Mouse (Mus musculus): ENCODE results near the gene Prr5.

The Prr5 gene

DNA sequence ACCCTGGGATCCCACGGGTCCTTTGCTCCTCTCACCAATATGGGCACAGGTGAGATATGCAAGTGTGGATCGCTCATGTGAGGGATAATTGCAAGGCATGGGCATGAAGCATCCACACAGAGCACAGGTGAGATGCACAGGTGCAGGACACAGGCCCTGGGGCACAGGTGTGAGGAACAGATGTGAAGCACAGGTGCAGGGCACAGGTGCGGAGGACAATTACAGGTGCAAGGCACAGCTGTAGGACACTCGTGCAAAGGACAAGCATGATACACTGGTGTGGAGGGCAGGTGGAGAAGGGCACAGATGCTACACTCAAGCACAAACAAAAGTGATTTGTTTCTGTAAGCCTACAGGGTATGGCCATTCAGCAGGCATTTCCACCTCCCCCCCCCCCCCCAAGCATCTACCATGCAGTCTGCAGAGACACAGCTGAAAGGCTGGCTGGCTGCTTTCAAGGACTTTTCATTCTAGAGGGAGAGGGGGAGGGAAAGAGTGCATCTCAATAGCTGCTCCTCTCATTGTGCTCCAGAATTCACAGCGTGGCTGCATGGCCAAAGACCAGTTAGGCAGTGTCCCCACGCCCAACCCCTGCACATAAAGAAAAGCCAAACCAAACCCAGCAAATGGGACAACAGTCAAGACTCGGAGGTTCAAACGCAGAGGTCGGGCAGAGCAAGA is 11.9 kb upstream of the Prr5 start:
- no peak for DNase-seq (ENCODE audit: low spot score in 2 of 2)

DNA sequence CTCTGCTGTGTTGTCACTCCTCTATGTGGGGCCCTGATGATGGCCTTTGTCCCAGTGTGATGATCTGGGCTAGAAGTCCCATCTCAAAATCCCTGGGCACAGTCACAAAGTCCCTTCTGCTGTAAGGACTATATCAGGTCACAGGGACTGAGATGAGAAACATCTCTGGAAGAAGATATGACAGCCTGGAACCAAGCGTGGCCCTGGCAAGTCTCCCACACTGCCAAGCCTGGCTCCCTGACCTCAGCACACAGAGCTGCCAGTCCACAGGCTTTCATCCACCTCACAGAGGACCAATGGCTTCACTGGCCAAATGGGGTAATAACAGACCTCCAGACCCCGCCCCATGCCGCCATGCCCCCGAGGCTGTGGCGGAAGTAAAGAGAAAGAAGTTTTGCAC is 10.8 kb upstream of the Prr5 start:
- no peak for DNase-seq (ENCODE audit: low spot score in 2 of 2)

DNA sequence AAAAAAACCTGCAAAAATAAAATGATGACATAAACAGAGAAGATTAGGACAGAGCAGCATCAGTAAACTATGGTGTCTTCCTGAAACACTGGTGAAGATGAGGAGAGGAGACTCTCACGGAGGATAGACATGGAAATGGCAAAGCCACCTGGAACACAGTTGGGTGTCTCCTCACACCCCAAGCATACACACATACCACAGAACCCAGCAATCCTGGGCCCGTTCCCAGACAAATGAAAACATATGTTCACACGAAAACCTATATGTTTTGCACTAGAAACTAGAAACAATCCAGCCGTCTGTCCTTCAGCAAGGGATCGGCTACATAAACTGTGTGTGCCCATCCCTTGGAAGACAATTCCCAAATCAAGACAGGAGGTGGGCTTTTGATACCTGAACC is 9.6 kb upstream of the Prr5 start:
- no peak for DNase-seq (ENCODE audit: low spot score in 2 of 2)

DNA sequence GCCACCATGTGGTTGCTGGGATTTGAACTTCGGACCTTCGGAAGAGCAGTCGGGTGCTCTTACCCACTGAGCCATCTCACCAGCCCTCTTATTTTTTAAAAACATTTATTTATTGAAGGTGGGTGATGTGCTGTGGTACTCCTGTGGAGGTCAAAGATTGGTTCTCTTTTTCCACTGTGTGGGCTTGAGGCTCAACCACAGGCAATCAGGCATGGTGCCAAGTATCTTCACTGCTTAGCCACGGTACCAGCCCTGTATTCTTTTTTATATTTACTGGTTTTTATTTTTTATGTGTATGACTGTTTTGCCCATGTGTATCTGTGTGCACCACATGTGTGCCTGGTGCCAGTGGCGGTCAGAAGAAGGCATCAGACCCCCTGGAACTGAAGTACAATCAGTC is 8.1 kb upstream of the Prr5 start:
- no peak for DNase-seq (ENCODE audit: low spot score in 2 of 2)

DNA sequence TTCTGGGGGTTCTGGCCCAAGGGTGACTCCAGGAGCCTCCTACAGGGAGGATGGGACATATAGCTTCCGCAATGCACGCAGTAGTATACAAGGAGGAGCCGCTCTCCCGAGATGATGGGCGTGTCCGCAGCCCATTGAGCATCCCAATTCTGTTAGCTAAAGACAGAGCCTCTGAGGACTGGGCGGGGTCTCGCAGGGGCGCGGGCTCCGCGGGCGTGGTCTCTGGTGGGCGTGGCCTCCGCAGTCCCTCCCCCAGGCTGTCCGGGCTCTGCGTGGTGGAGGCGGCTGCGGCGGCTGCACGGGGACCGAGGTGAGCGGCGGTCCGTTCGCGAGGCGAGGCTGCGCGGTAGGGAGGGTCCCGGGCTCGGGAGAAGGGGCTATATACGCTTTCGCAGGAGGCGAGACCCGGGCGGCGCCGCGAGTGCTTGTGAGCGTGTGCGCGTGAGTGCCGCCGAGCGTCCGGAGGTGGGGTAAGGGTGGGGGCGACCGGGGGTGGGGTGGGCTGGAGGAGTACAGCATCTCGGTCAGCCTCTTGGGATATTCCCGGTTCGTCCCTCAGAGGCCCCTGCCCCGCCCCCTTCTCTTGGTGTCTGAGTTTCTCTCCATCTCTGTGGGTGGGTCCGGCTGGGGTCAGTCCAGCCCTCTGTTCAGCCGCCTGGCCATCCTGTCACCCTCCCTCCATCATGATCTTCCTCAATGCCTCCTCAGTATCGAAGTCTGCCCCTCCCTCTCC is 6.3 kb upstream of the Prr5 start:
- DNase-seq (ENCODE audit: low spot score in 2 of 2), result no peak

DNA sequence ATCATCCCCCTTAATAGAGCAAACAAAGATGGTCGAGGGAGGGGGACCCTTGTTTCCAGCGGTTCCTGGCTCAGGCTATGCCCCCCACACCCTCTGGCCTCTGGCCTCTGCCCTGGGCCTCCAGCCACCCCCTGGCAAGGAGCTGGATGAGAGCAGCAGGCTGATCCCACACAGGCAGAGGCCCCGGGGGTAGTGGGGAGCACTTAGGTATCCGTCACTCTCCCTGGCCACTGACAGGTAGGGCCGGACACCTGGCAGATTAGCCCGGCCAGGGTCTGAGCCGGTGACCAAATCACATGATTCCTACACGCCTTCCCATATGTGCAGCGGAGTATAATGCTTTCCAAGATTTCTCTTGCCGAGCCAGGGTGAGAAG is 5.7 kb upstream of the Prr5 start:
- no peak for DNase-seq (ENCODE audit: low spot score in 2 of 2)

DNA sequence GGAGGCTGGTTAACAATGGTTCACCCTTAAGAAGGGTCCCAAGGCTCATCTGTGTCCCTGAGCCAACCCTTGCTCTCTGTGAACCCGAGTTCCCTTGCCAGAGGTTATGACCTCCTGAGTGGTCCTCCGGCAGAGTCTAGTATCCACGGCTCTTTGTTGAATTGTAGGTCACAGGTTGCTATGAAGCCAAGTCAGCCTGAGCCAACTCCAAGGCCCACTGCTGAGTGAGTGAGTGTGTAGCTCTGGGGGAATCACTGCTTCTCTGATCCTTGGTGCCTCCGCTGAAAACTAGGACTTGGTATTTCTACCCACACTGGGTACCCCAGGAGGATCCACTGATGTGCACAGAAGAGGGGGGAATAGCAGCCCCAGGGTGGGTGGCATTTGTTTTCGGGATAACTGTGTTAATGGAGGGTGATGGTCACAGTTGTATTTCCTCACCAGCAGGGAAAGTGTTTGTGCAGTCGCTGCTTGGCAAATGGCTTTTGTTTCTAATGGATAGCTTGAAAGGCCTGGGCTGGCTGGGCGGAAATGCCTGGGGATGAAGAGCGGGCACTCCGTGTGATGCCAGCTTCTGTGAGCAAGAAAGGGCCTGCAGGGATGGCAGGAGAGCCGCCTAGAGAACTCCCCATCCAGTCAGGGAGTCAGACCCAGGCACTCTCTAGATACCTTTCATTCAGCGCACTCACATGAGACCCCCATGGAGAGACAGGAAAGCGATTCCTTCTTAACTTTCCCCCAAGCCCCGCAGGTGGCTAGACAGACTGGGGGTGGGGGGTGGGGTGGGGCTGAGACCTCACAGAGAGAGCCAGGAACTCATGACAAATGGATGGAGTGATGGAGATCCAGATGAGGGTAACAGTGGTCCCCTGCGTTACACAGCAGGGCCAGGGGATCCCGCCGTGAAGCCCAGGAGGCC is 4.6 kb upstream of the Prr5 start:
- no peak for DNase-seq (ENCODE audit: low spot score in 2 of 2)

DNA sequence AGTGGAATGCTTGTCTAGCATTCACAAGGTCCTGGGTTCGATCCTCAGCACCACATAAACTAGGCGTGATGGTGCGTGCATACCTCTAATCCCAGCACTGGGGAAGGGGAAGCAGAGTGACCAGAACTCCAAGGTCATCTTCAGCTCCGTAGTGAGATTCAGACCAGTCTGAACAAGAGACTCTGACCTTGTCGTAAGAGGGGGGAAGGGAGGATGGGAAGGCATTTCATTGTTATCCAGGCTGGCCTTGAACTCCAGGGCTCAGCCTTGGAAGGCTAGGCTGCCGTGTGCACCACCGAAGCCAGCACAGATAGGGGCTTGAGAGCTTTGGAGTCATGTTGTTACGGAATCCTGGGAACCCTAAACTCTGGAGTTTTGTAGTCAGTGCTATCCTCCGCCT is 3.8 kb upstream of the Prr5 start:
- DNase-seq (ENCODE audit: low spot score in 2 of 2), result no peak

DNA sequence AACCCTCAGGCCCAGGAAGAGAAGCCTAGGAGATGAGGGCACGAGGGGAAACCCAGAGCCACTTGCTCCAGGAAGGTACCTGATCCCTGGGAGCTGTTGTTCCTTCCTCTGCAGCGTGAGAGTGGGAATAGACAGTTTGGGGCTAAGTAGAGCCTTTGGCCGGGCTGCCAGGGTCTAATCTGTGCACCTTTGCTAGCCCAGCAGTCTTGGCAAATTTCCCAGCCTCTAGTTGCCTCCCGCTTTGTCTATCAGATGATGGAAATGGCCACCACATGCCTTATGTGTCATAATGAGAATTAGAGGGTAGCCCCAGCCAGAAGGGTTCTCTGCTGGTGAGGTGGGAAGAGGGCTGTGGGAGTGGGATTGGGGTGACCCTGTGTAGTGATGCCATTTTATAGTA is 3.4 kb upstream of the Prr5 start:
- DNase-seq (ENCODE audit: low spot score in 2 of 2), result no peak

DNA sequence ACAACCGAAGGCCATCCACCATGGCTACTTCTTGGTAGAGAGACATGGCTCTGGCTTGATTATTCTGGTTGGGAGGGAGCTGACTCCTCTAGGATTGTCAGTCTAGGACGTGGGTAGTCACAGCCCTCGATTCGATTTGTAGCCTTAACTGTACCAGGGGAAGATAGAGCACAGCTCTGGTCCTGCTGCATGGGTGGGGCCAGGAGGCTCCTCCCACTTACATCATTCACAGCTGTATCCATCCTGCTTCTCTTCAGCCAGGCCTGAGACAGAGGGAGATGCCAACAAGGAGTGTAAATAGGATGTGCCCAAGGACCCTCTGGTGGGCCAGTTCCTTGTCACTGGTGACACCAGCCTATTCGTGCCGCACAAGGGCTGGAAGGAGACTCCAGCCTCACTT is 1.8 kb upstream of the Prr5 start:
- no peak for DNase-seq (ENCODE audit: low spot score in 2 of 2)

DNA sequence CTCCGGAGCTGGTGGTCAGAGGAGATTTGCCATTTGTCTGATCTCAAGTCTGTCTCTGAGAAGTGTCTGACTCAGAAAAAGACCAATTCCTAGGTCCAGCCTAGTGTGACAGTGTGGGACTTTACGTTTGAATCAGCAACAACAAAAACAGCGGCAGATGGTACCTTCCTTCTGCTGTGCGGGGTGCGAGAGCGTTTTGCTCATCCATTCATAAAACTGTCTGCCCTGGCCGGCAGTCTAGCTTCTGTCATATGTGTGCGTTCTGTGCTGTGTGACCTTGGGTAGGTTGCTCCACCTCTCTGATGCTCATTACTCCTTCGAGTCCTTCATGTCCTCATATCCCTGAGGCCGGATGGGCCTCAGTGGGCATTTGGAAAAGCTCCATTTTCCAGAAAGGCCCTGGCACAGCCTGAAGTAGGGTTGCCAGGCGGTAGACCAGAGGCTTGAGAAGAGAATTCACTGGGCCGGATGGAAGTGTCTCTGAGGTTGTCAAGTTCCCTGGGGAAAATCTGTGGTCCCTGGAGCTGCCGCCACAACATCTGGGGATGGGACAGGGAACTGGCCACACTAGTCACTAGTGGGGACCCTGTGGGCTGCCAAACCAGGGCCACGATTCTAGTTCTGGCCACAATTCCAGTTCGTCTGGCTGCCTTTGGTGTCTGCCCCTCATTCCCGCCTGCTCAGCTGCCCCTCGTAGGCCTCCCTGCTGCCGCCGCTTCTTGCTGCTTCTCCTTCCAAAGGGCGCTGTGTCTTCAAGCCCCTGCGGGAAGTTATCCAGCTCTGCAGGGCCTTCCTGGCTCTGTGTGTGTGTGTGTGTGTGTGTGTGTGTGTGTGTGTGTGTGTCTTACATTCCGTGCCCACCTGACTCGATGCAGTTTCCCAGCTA is 594 bp downstream of the Prr5 start:
- peak in 1 of 2 experiments; percentile 41 for DNase-seq (ENCODE audit: low spot score in 2 of 2)

DNA sequence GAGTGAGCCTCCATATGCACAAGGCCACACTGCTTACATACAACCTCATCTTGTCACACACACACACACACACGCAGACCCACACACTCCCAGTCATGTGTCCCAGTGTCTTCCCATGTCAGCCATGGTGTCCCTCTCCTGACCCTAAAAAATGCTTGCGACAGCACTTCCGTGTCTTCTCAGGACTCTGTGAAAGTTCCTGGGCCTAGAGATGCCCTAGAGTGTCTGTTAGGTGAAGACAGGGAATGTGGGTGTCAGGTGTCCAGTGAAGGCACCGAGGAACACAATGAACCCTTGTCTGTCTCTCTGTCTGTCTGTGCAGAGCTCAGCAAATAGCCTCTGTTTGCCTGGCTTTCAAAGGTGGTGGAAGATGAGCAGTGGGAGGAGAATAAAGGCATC is 1.2 kb downstream of the Prr5 start:
- no peak for DNase-seq (ENCODE audit: low spot score in 2 of 2)

DNA sequence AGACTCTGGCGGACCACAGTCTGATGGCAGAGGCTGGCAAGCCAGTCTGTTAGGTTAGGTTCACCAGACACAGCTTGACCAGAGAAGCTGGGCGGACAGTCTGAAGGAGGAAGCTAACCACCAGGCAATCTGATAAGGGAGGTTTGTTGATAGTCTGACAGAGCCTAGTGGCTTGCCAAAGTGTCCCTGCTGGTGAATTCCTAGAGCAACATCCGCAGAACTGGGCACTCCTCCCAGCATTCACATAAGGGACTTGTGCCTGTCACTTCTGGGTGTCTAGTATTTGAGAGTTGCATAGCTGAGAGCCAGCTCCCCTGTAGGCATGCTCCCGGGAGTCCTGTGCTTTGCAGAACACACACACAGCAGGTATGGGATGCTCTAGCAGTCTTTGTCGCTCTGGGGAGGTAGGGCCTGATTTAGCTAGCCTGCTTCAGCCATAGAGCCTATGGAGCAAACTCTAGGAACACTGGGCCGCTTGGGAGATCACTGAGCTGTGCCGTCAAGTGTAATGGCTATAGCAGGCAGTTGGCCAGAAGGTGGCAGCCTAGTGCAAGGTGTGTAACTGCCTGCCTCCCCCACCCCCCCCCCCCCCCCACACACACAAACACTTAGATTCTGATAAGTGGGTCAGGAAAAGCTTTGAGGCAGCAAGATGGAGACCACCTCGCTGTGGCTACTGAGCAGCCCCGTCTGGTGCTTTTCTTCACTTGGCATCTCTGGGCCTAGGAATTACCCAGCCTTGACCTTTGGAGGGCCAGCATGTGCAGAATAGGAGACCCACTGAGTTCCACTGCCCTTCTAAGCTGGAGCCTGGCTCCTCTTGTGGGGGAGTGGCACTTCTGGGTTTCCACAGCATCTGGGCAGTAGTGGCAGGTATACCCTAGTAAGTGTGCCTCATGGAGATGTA is 2.2 kb downstream of the Prr5 start:
- peak in 1 of 2 experiments; percentile 44 for DNase-seq (ENCODE audit: low spot score in 2 of 2)

DNA sequence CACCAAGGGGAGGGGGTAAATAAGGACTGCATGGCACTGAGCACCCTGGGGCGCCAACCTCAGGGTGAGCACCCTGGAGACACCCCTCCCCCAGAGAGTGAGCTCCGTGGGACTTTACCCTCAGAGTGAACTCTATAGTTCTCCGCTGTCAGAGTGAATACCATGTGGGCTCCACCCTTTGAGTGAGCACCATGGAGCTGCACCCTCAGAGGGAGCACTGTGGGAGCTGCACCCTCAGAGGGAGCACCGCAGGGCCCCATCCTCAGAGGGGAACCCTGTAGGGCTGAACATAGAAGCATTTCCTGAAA is 2.8 kb downstream of the Prr5 start:
- no peak for DNase-seq (ENCODE audit: low spot score in 2 of 2)

DNA sequence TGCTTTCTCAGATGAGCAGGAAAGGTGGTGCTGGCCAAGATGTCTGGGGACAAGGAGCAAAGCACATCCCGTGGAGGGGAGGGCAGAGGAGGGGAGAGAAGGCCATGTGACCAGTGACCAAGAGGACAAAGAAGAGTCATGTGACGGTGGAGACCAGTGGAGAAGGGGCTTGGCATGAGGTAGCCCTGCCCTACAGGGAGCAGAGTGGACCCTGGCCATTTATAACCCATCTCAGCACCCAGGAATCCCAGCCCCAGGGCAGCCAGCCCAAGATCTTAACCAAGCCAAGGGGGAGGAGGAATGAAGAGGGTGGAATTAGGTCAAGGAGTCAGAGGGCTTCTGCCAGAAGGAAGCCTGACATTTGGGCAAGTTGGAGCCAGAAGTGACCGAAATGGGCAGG is 3.2 kb downstream of the Prr5 start:
- no peak for DNase-seq (ENCODE audit: low spot score in 2 of 2)

DNA sequence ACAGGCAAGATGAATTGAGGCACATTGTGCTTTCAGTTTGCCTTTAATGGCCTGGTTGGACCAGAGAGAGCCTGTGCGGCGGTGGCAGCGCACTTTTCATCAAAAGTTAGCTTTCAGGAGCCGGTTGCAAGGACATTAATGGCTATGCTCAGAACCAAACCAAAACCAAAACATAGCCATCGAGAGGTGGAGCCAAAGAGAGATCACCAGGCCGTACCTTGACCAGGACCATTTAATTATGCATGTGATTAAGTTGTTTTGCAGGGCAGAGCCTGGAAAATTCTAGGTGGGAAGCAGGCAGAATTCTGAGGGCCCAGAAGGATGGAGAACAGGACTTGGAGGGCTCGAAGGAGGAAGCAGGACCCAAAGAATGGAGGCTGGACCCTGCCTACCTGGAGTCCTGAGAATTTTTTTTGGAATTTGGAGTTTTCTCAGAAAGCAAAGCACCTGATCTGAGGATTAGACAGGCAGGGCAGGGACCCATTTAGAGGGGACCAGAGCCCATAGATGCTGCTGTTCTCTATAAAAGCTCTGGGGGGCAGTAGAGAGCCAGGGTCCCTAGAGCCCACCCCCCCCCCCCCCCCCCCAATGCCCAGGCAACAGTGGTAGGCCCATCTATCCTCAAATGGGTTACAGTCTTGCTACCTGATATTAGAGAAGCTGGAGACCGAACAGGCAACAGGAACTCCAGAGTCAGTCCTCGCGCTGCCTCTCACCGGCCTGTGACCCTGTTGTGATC is 5.1 kb downstream of the Prr5 start:
- DNase-seq (ENCODE audit: low spot score in 2 of 2), result no peak

DNA sequence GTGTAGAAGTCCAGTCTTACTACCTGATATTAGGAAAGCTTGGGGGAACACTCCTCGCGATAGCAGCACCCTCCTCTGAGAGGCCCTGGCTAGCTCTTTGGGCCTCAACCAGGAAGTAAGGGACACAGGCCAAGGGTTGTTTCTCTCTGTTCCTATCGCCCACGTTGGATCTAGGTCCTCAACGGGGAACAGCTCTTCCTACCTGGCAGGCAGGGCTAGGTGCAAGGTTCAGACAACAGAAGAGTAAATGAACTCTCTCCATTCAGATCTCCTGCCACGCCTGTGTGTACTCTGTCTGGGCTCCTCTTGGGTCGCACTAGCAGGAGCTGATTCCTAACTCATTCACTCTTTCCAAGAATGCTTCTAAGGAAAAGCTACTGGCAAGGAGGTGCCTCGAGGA is 5.9 kb downstream of the Prr5 start:
- DNase-seq (ENCODE audit: low spot score in 2 of 2), result no peak

DNA sequence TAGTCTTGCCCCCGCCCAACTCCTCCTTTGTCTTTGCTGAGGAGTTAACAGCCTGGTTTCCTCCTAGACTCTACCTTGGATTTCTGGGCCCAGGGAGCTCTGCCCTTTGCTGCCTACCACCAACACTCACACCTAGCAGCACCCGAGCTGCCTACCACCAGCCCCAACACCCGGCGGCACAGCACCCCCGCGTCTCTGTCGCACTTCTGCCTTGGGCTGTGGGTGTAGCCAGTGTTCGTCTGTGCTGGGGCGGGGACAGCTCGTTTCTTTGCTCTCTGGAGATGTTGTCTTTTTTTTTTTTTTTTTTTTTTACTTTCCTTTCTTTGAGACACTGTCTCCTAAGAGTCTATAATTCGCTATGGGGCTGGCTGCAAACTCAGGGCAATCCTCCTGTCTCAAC is 8.5 kb downstream of the Prr5 start:
- DNase-seq (ENCODE audit: low spot score in 2 of 2), result no peak

DNA sequence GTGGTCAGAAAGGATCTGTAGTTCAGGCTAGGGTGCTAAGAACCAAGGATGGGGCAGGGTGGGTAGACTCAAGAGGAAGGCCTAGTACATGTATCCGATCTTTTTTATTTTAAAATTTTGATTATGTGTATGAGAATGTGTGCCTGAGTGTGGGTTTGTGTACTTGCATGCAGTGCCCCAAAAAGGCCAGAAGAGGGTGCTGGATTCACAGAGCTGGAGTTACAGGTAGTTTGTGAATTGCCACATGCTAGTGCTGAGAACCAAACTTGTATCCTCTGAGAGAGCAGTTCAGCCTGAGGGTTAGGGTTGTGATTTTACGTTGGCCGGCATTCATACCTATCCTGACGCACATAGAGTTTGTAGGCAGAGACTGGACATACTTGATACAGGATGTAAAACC is 9.7 kb downstream of the Prr5 start:
- DNase-seq (ENCODE audit: low spot score in 2 of 2), result no peak

DNA sequence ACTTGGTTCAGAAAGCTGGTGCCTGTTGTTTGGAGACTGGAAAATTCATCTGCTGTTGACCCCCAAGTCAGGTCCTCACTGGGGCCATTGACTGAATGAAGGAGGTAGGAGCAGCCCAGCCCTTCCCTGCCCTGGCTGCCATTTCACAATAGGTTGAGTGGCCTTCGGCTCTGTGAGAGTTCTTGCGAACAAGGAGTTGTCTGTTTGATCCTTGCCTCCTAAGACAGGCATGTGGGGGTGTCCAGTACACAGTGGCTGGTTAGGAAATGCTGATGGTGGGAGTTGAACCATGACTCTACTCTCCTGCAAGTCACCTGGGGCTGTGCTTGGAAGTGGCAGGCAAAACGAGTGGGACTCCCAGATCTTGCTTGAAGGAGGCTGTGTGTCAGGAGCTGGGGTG is 10.4 kb downstream of the Prr5 start:
- no peak for DNase-seq (ENCODE audit: low spot score in 2 of 2)
